Mouse (Mus musculus): ENCODE results near the gene P4ha1.
A peak's percentile ranks its signal among the peaks of the same experiment; 100 is the strongest.
"Not testable (repeated sequence)": the region's sequence is repeated elsewhere in the genome, so short reads cannot be mapped to it uniquely, and the experiment has no call there.

Gene P4ha1

DNA sequence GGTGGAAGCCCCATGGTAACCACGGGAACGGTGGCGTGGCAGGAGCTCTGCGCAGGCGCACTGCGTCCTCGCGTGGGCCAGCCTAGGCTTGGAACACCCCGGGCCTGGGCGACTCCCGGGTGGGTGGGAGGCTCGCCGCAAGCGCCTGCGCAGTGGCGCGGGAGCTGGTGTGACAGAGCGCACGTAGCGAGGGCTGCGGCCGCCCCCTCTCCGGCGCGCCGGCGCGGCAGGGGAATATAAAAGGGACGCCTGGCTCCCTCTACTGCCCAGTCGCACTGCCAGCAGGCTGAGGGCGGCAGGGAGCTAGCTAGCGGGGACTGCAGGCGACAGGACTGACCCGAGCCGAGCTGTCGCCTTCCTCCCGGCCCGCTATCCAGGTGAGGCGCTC, at the start of gene P4ha1:
Gene P4ha1, plus strand, starts transcription at position 197 of the 388 bp plus-strand sequence.
- DNase-seq (ENCODE audit: low spot score): peak; percentile 99

DNA sequence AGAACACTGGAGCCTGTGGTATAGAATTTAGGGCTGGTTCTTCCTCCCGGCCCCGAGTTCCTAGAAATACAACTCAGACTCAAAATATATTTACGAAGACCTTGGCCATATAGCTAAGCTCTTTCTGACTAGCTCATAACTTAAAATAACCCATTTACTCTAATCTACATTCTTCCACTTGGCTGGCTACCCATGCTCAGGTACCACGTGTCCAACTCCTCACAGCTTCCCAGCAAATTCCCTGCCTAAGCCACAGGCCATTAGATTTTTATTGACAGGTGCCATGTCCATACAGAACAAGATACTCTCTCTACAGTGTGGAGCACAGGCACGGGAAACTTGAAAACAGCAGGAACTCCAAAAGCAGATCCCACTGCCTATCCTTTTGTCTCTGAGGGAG, 47.4 kb upstream of the P4ha1 start:
- DNase-seq (ENCODE audit: low spot score): no peak

DNA sequence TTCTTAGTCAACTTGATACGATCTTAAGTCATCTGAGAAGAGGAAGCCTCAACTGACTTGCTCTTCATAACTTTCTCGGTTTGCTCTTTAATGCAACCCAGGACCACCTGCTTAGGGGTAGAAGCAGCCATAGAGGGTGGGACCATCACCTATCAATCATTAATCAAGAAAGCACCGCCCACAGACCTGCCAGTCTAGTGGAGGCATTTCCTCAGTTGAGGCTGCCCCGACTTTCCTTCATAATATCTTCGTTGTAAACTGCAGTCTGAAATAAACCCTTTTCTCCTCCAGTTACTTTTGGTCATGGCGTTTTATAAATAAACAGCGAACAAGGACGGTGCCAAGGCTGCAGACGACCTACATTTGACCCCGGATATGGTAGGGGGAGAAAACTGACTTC, 46.0 kb upstream of the P4ha1 start:
- DNase-seq (ENCODE audit: low spot score): no peak

DNA sequence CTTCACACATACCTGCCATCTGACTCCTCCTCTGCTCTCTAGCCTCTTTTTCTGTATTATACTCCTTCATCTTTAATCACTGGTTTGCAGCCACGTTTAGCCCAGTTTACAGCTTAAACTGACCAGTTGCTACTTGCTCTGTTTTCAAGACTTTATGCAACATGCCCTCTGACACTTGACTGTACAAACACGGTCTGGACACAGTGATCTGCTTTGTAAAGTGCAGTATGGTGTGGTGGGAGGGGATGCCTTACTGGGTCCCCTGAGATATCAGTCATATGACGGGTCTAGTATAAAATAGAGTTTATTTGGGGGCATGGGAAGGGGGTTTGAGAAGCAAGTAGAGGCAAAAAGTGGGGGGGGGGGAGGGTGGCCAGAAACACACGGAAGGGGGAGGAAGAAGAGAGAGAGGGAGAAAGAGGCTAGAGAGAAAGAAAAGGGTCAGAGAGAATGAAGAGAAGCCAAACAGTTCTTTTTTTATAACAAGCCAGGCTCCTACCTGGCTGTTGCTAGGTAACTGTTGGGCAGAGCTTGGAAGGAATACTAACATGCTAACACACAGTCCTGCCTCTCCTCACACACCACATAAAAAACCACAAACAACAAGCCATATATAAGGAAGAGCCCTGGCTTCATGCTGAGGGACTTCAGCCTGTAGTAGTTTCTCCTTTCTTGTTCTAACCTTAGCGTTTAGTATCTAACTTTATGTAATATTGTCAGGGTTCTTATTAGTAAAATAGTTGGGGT, 45.2 kb upstream of the P4ha1 start:
- DNase-seq (ENCODE audit: low spot score): no peak

DNA sequence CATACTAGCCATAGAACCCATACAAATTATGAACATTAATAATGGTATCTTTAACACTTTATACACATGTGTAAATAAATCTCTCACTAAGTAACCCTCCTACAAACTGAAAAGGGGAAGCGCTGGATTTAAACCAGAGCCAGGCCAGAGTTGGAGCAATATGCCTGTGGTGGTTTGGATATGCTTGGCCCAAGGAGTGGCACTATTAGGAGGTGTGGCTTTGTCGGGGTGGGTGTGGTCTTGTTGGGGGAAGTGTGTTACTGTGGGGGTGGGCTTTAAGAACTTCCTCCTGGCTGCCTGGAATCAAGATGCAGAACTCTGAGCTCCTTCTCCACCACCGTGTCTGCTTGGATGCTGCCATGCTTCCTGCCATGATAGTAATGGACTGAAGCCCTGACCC, 39.9 kb upstream of the P4ha1 start:
- no peak for DNase-seq (ENCODE audit: low spot score)

DNA sequence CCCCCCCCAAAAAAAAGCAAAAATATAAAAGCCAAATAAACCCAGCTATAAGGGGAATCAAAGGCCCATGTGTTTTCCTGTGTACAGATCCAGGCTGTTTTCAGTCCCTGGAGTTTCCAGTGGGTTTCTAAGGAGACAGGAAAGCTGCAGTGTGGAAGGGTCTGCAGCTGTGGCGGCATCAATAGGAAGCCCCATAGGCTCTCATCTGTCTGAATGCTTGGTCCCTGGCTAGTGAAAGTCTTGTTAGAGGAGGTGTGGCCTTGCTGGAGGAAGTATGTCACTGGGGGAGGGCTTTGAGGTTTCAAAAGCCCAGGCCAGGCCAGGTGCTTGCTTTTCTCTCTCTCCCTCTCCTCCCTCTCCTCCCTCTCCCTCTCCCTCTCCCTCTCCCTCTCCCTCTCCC, 39.3 kb upstream of the P4ha1 start:
- no peak for DNase-seq (ENCODE audit: low spot score)

DNA sequence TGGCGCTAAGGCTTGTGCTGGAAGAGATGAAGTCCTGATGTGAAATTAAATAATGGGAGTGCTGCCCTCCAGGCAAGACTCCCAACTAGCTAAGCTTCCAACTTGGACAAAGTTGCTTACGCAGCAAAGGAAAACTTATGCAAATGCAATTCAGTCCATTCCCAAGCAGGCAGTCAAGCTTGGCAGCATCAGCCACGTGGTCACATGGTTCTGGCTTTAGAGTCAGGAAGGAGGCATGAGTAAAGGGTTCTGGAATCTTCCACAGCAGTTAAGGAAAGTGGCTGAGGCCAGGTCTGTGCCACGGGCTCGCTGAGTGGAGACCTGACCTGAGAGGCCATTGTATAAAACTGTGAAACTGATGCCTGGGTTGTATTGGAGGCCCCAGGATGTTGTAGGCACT, 37.6 kb upstream of the P4ha1 start:
- DNase-seq (ENCODE audit: low spot score): no peak

DNA sequence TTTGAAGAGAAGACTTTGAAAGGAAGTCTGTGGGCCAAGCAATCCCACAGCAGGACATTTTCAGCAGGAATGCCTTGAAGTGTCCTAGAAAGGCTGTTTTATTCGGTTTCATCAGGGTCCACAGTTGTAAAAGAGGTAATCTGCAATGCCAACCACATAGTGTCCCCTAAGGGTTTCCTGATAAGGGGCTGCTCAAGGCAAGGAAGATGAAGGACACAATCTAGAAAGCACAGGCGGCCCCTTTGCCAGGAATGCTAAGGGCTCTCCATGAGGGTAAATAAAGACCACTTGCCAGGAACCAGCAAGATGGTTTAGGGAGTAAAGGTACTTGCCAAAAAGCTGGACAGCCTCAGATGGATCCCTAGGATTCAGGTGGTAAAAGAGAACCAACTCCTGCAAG, 35.8 kb upstream of the P4ha1 start:
- DNase-seq (ENCODE audit: low spot score): no peak

DNA sequence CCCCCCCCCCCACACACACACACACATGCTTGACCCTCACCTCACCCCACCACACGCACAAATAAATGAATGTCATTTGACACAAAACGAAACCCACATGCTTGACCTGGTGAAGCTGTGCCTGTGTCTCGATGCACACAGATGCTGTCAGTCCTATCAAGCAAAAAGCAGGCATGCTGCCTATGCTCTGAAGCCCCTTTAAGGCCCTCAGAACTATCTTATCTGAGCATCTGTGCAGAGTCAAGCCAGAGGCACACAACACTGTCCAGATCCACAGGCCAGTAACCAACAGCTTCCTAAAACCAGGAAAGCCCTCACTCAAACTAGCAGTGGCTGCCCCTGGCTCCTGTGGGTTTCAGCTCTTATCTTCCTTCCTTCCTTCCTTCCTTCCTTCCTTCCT, 35.4 kb upstream of the P4ha1 start:
- DNase-seq (ENCODE audit: low spot score): no peak

DNA sequence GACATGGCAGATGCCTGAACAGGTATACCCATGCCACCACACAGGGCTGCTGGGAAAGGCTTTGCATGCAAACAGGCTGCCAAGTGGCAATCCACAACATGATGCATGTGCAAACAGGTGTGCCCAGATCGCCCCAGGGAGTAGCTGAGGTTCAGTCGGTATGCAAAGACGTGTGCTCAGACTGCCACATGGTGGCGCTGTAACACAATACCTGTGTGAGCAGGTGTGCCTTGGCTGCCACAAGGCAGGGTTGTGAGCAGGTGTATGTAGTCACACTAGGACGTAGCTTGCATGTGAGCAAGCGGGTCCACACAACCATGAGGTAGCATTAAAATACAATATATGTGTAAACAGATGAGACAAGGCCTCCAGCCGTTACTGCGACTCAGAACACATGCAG, 34.0 kb upstream of the P4ha1 start:
- DNase-seq (ENCODE audit: low spot score): no peak

DNA sequence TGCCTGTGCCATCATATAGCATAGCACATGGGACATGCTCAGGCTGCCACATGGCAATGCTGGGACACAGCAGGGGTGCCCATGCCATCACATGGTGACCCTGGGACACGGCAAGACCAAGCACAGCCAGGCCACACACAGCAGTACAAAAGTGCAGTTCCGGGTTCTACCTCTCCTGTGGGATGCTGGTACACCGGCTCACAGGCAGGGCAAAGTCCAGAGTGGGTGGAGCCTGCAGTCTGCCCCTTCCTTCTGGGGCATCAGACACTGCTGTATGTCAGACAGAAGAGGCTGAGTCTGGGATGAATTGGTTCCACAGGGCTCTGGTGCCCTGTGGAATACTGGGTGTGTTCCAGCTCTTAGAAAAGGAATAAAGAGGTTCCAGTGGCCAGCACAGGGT, 31.6 kb upstream of the P4ha1 start:
- DNase-seq (ENCODE audit: low spot score): no peak

DNA sequence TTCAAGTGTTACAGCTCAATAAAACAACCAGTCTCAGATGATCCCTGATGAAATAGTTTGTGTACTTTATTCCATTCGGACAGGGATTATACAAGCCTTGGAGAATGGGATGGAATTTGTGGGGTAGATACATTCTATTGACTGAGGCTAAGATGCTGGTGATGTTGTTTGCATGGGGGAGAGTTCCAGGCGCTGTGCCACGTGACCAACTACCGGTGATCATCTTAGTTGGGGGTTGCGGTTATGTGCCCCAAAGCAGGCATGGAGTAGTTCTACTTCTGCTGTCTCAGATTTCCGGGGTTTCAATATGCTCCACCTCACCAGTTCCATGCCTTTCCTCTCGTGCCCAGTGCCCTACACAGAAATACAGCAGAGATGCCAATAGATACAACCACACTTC, 31.0 kb upstream of the P4ha1 start:
- no peak for DNase-seq (ENCODE audit: low spot score)

DNA sequence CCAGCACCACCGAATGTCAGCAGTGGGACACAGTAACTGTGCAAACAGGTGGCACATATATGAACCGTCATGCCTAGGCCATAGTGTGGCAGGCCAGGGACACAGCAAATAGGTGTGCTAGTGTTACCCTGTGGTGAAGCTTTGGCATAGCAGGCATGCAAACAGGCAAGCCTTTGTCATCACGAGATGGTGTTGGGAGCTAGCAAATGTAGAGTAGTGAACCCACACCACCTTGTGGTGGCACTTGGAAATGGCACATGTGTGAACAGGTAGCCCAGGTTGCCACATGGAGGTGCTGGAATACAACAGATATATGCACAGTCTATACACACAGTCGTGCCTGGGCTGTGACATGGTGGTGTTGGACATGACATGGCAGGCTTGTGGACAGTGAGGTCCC, 30.5 kb upstream of the P4ha1 start:
- peak; percentile 92 for DNase-seq (ENCODE audit: low spot score)

DNA sequence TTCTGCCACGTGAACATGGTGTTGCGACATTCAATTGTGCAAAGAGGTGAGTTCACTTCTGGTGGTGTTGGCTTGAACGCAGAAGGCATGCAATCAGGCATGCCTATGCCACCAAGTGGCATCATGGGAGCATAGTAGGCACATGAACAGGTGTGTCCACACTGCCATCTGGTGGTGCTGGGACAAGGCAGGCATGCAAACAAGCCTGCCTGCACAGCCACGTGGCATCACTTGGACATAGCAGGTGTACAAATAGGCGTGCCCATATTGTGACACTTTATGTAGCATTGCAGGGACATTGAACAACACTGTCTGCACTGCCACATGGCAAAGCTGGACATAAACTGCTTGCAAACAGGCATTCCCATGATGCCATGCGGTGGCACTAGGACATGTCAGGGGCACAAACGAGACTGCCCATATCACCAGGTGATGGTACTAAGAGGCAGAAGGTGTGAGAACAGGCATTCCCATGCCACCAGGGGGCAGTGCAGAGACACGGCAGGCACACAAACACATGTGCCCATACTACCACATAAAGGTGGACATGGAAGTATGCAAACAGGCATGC, 27.8 kb upstream of the P4ha1 start:
- peak; percentile 56 for DNase-seq (ENCODE audit: low spot score)

DNA sequence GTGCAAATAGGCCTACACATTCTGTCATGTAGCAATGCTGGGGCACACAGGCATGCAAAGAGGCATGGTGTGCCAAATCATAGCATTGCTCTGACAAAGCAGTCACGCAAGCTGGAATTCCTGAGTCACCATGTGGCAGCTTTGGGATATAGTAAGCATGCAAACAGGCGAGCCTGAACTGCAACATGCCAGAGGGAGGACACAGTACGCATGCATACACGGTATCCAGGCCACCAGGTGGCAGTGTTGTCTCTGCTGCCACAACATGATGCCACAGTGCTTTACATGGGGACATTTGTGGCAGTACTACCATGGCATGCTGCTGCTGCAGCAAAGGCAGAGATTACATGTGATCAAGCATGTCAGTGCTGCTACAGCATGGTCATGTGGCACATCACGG, 26.8 kb upstream of the P4ha1 start:
- DNase-seq (ENCODE audit: low spot score): peak; percentile 85

DNA sequence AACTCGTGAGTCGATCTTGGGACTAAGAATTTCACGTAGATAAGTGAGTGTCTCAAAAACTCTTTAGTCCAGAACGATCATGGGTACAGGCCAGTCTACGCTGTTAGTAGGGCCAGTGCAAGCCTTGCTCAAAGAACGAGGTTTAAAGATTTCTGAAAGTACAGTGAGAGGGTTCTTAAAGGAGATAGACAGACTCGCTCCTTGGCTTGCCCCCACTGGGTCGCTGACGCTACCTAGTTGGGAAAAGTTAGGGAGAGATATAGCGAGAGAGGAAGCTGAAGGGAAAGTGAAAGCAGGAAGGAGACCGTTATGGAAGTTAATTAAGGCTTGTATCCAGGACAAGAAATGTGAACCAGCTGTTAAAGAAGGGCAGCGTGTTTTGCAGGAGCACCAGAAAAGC, 20.4 kb upstream of the P4ha1 start:
- DNase-seq (ENCODE audit: low spot score): not testable (repeated sequence)

DNA sequence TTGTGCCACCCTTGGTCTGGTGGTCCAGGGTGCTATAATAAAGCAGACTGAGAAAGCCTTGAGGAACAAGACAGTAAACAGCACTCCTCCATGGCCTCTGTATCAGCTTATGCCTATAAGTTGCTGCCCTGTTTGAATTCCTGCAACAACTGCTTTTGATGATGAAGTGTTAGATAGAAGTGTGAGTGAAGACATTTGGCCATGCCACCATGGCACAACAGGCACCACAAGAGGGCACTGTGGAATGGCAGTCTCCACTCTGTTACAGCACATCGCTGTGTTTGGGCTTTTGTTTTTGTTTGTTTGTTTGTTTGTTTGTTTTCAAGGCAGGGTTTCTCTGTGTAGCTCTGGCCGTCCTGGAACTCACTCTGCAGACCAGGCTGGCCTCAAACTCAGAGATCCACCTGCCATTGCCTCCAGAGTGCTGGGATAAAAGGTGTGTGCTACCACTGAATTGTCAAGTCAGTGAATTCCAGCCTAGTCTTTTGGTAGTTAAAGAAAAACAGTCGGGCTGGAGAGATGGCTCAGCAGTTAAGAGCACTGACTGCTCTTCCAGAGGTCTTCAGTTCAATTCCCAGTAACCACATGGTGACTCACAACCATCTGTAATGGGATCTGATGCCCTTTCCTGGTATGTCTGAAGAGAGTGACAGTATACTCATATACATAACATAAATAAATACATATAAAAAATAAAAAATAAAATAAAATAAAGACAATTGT, 13.9 kb upstream of the P4ha1 start:
- DNase-seq (ENCODE audit: low spot score): no peak

DNA sequence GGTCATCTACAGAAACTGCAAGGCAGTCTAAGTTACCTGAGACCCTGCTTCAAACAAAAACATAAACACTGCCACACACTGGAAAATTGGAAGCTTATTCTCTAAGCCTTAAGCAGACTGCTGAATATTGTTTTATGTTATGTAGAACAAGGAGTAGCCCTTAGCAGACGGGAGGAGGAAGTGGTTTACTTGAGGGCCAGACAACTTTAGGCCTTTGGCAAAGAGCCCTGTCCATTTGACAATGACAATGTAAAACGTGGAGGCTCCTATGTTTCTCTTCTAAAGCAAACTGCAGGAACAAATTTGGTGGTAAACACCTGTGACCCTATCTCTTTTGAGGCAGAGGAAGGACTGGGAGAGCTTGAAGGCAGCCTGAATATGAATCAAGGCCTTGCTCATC, 13.0 kb upstream of the P4ha1 start:
- DNase-seq (ENCODE audit: low spot score): no peak

DNA sequence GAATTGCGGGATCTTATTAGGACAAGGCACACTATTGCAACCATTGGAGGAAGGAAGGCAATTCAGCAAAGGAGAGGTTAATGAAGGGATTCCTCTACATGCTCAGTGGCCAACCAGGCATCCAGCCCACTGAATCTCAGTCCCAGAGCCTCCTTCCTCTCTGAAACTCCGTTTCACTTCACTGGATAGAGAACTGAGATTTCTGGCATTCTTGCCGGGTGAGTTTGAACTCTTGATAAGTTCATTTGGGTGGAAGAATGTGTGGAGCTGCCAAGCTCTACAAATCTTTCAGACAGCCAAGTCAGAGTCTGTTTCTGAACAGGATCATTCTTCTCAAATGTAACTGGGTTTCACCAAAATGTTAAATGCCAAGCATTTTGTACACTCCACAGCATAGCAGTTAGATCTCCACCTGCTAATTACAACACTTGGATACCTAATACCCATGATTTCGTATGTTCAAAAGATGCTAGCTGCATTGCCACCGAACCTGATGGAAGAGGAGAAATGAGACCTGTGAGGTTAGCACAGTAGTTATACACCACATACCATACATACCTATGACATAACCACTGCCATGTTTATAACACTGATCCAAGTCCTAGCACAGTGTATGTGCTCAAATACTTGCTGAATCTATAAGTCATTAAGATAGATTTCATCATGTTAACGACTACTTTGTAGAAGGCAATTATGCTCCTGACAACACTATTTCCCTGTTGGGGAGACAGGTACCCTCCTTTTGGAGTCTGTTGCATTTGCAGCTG, 12.2 kb upstream of the P4ha1 start:
- no peak for DNase-seq (ENCODE audit: low spot score)

DNA sequence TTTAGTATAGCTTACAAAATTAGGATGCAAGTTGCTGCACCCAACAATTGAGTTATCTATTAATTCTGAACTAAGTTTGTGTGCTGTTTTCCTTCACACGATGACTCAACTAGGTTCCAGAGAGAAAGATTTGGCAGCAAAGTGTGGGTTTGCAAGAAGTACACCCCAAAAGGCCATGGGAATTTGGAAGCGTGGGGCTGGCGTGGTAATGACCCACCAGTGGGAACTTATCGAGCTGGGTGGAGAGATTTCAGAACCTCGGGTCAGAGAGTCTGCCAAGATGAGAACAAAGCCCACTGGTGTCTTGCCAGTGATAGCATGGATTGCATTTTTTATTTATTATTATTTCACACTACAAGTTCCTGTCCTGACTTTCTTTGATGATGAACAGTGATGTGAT, 11.2 kb upstream of the P4ha1 start:
- DNase-seq (ENCODE audit: low spot score): no peak

DNA sequence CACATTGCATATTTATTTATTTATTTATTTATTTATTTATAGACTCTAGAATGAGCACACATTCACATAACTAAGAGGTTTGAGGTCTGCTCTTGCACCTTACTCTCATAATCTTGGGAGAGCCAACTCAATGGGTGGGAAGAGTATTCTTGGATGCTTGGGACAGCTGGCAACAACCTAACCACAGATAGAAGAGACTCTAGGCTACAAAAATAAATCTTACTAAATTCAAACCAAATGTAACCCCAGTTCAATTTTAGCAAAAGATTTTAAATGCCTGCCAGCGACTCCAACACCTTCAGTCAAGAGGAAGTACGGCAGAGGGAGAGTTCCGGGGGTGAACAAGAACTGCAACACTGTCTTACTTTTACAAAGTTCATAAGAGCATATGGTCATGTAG, 2.0 kb upstream of the P4ha1 start:
- no peak for DNase-seq (ENCODE audit: low spot score)

DNA sequence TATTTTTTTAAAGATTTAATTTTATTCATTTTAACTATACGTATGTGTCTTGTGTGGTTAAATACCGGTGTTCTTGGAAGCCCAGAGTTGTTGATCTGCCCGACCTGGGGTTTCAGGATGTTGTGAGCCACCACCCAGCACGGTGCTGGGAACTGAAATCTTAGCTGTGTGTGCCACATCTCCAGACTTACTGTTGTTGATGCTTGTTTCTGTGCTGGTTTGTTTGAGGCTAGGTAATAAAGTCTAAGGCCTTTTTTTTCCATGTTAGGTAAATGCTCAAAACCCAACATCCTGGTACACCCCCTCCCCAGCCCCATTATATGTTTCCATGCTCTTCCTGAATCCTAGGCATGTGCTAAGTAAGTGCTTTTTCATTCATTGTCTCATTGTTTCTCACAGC, 825 bp upstream of the P4ha1 start:
- DNase-seq (ENCODE audit: low spot score): no peak

All from layer of hippocampus, adult 11-12 months (tissue).